17 mouse cellular contexts compared by ENCODE assay signal in the genomic region with DNA sequence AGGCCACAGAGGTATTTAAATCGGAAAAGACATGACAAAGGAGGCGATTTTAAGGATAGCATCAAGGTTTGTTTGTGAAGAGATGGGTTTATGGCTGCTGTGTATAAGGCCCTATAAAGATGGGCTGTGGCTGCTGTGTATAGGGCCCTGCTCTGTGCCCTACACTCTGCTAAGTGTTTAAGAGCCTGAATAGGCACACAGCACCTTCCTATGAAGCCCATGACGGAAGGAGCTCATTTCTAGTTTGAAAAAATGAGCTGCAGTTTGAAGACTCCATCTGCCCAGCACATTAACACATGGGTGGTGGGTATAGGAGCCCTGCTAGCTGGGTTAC.
DNase-seq lines count a peak whose midpoint lies in the region; ATAC-seq lines count a peak whose summit lies in the region.
"Had no signal": no experiment of that assay in that cellular context is flagged by ENCODE, and none has a peak within 500 bp of the region (broad histone marks: within the 10 kb centered on the region; RNA-seq: fewer than 3 reads in every experiment).

No protein-coding gene starts in this region.

- H3K4me1 ChIP-seq in forebrain, embryonic 12.5 days, result peaks cover 11% of the 10 kb centered on the region
- H3K4me1 ChIP-seq in forebrain, embryonic 15.5 days, result peaks cover 8% of the 10 kb centered on the region; the same call in 1 of the 2 replicates
- no peaks in the 10 kb centered on the region for H3K4me1 ChIP-seq in hindbrain, embryonic 16.5 days (ENCODE audit: control insufficient read depth, insufficient read depth, low read depth, low read length)
- peaks cover 7% of the 10 kb centered on the region; the same call in 1 of the 2 replicates for H3K4me1 ChIP-seq in midbrain, embryonic 16.5 days (ENCODE audit: control insufficient read depth, insufficient read depth, low read length)
- H3K4me1 ChIP-seq: heart, embryonic 15.5 days had no signal

- no peaks in the 10 kb centered on the region for H3K9me3 ChIP-seq in forebrain, embryonic 12.5 days
- H3K9me3 ChIP-seq in forebrain, embryonic 15.5 days, result no peaks in the 10 kb centered on the region
- H3K9me3 ChIP-seq in hindbrain, embryonic 16.5 days (ENCODE audit: control insufficient read depth, low read length), result no peaks in the 10 kb centered on the region
- no peaks in the 10 kb centered on the region for H3K9me3 ChIP-seq in midbrain, embryonic 16.5 days (replicated peaks; ENCODE audit: control insufficient read depth, low read length, poor library complexity, severe bottlenecking)
- H3K9me3 ChIP-seq: heart, embryonic 15.5 days; kidney, embryonic 15.5 days had no signal

- no peak for DNase-seq in frontal cortex, postnatal 25 days (ENCODE audit: low spot score in 2 of 2)
- no peak for DNase-seq in adrenal gland, adult 8-10 months
- DNase-seq in layer of hippocampus, postnatal 10 days (ENCODE audit: low spot score in 2 of 2), result no peak
- DNase-seq: adrenal gland, postnatal 10 days; cerebellum, adult 9-11 months; gastrocnemius, postnatal 10 days; heart, adult 2 months; heart, postnatal 4 days; layer of hippocampus, postnatal 36 days had no signal

- 54% methylated on average over 3 of the region's 3 CpGs for WGBS in forebrain, embryonic 12.5 days
- 32% methylated on average over 3 of the region's 3 CpGs for WGBS in forebrain, embryonic 15.5 days
- WGBS in hindbrain, embryonic 16.5 days, result 82% methylated on average over 3 of the region's 3 CpGs
- WGBS in midbrain, embryonic 16.5 days, result 51% methylated on average over 3 of the region's 3 CpGs

- H3K27me3 ChIP-seq in forebrain, embryonic 12.5 days, result no peaks in the 10 kb centered on the region
- H3K27me3 ChIP-seq in forebrain, embryonic 15.5 days, result no peaks in the 10 kb centered on the region
- no peaks in the 10 kb centered on the region for H3K27me3 ChIP-seq in hindbrain, embryonic 16.5 days (replicated peaks; ENCODE audit: control insufficient read depth, insufficient read depth, low read length)
- no peaks in the 10 kb centered on the region for H3K27me3 ChIP-seq in midbrain, embryonic 16.5 days (ENCODE audit: control insufficient read depth, insufficient read depth, low read depth, low read length)
- H3K27me3 ChIP-seq: heart, embryonic 15.5 days; kidney, embryonic 15.5 days had no signal

- H3K36me3 ChIP-seq in forebrain, embryonic 12.5 days (replicated peaks), result no peaks in the 10 kb centered on the region
- H3K36me3 ChIP-seq in forebrain, embryonic 15.5 days, result no peaks in the 10 kb centered on the region
- no peaks in the 10 kb centered on the region for H3K36me3 ChIP-seq in hindbrain, embryonic 16.5 days (ENCODE audit: control insufficient read depth, insufficient read depth, low read length)
- no peaks in the 10 kb centered on the region for H3K36me3 ChIP-seq in midbrain, embryonic 16.5 days (ENCODE audit: control insufficient read depth, insufficient read depth, low read length)
- H3K36me3 ChIP-seq: heart, embryonic 15.5 days; kidney, embryonic 15.5 days had no signal

- H3K4me2 ChIP-seq in forebrain, embryonic 12.5 days, result no peak overlapping the region
- H3K4me2 ChIP-seq in forebrain, embryonic 15.5 days (replicated peaks), result no peak overlapping the region
- no peak overlapping the region for H3K4me2 ChIP-seq in hindbrain, embryonic 16.5 days (ENCODE audit: low read length)
- H3K4me2 ChIP-seq in midbrain, embryonic 16.5 days (ENCODE audit: low read length), result no peak overlapping the region
- H3K4me2 ChIP-seq: heart, embryonic 15.5 days; kidney, embryonic 15.5 days had no signal

- peak; percentile 64; the same call in 1 of the 2 replicates for ATAC-seq in forebrain, embryonic 12.5 days (ENCODE audit: low FRiP score)
- peak; percentile 51 for ATAC-seq in forebrain, embryonic 15.5 days (replicated peaks)
- peak; percentile 22; the same call in 1 of the 2 replicates for ATAC-seq in hindbrain, embryonic 16.5 days
- ATAC-seq in midbrain, embryonic 16.5 days, result peak; percentile 47; the same call in 1 of the 2 replicates
- ATAC-seq: intestine, embryonic 16.5 days had no signal

- H3K4me3 ChIP-seq in forebrain, embryonic 12.5 days (replicated peaks), result no peak overlapping the region
- H3K4me3 ChIP-seq in forebrain, embryonic 15.5 days, result no peak overlapping the region
- H3K4me3 ChIP-seq in hindbrain, embryonic 16.5 days (ENCODE audit: low read length), result no peak overlapping the region
- no peak overlapping the region for H3K4me3 ChIP-seq in midbrain, embryonic 16.5 days (ENCODE audit: low read depth, low read length)
- H3K4me3 ChIP-seq: heart, adult 2 months; heart, embryonic 15.5 days; kidney, embryonic 15.5 days had no signal

- no peak overlapping the region for H3K9ac ChIP-seq in forebrain, embryonic 12.5 days
- H3K9ac ChIP-seq in forebrain, embryonic 15.5 days (replicated peaks), result no peak overlapping the region
- no peak overlapping the region for H3K9ac ChIP-seq in hindbrain, embryonic 16.5 days (ENCODE audit: low read depth, low read length)
- H3K9ac ChIP-seq in midbrain, embryonic 16.5 days (ENCODE audit: low read depth, low read length), result no peak overlapping the region
- H3K9ac ChIP-seq: heart, embryonic 15.5 days; kidney, embryonic 15.5 days; liver, embryonic 14.5 days had no signal

- H3K27ac ChIP-seq in forebrain, embryonic 12.5 days, result peak overlapping the region; percentile 85
- peak overlapping the region; percentile 81 for H3K27ac ChIP-seq in forebrain, embryonic 15.5 days (replicated peaks)
- no peak overlapping the region; the same call in 1 of the 2 replicates for H3K27ac ChIP-seq in hindbrain, embryonic 16.5 days (ENCODE audit: low read depth, low read length)
- H3K27ac ChIP-seq in midbrain, embryonic 16.5 days (ENCODE audit: low read length), result peak overlapping the region; percentile 38; the same call in 1 of the 2 replicates
- H3K27ac ChIP-seq: heart, adult 2 months; heart, embryonic 15.5 days; kidney, embryonic 15.5 days; liver, embryonic 14.5 days had no signal
